Mouse (Mus musculus) right cerebral cortex, postnatal 36 days (tissue): ENCODE measurements at regions not wholly inside any gene's neighbourhood (a gene's known extent, or its start where the extent isn't known, plus 50 kb on each side); places are given as distances from the start of the nearest gene placed in this dataset.

Experiments used
- DNase-seq, 2 experiments: peaks; one replicate each; pipeline ENCODE4 v3.0.0; 2022; ENCODE audit warnings: low spot score in 2 of 2, mixed read lengths in 1 of 2

DNA sequence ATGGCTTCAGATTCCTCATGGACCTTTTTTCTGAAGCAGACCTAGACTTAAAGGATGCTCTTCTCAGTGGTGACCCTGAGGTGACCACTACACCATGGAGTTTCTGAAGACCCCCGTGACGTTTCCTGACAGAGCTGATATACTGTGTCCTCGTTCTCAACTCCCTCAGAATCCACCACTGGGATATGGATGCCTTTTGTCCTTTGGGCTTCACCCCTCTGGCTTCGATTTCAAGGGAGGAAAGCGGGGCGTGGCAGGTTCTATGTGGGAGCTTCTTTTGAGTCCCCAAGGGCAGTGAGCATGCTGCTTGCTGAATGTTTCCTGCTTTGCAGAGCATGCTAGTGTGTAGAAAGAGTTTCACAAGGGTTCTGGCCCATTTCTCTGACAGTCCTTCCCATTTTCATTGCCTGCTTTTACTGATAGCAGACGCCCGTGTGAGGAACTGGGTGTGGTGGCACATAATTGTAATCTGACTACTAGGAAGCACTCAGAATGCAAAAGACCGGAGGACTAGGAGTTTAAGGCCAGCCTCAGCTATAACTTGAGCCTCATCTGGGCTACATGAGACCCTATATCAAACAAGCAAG is 204.0 kb upstream of the Id2 start:
- no peak for DNase-seq

DNA sequence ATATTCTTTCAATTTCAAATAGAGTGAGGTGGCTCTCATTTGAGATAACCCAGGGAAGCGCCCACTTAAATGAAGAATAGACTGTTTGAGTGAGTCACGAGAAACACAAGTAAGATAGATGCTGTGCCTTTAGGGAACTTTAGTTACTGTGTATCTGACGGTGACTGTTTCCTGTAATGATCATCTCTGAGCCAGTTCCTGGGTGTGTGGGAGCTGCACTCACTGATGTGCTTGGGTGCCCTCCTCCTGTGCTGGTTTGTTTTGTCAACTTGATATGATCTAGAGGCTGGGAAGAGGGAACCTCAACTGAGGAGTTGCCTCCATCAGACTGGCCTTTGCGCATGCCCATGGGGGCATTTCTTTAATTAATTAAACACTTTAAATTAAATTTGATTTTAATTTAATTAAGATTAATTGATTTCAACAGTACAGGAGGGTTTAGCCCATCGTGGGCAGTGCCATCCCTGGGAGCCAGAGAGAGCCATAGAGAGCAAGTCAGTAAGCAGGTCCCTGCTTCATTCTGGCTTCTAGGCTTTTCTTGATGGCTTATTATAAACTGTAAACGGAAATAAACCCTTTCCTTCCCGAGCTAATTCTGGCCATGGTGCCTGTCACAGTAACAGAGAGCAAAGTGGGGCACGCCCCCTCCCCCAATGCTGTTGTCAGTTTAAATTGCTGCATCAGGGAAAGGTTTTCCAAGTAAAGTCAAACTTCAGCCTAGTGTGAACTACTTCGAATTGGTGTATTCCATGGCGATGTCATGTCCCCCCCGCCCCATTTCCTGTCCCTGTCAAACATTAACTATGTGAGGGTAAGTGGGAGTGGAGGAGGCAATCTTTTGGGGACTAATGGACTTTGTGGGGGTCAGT is 202.9 kb upstream of the Id2 start:
- no peak for DNase-seq

DNA sequence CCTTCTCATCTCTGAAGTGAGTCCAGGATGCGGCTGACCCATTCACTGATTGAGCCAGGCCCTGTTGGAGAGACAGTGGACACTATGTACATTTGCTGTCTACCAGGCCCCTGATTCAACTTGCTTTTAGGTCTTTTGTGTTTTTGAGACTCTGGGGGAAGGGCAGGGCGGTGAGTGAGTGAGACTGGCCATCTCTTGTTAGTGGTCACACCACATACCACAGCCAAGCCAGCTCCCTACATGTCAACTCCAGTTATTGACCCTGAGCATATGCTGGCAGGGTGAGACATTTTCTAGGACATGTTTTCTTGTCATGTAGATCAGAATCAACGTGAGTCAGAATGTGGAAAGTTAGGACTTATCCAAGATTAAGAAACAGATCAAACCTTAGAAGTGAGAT is 201.8 kb upstream of the Id2 start:
- DNase-seq = no peak

DNA sequence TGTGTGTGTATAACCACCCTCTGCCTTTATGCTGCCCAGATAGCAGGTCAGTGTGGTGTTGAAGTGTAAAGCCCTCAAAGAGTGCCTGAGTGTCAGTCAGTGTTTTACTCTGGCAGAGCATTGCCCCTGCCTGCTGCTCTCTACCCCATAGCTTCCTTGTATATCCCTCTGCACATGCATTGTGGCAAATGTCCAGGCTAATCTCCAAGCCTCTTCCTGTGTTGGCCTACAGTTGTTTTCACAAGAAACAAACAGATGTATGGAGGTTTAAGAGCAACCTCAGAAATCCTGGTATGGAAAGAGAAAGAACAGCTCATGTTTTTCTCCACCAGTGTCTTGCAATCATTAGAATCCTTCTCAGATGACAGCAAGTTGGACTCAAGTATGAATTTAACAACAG is 201.0 kb upstream of the Id2 start:
- DNase-seq = no peak

DNA sequence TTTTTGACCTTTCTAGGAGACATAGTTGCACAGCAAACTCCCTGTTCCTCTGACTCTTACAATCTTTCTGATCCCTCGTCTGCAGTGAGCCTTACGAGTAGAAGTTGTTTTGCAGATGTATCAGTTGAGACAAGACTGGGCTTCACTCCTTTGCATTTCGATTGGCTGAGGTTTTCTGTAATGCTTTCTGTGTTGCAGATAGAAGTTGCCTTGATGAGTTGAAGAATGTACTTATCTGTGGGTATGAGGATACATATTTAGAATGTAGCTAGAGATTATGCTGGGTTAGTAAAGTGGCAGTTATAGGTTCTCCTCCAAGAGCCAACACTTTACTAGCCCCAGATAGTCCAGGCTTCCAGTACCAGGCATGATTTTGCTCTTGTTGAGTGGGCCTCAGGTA is 199.7 kb upstream of the Id2 start:
- no peak for DNase-seq

DNA sequence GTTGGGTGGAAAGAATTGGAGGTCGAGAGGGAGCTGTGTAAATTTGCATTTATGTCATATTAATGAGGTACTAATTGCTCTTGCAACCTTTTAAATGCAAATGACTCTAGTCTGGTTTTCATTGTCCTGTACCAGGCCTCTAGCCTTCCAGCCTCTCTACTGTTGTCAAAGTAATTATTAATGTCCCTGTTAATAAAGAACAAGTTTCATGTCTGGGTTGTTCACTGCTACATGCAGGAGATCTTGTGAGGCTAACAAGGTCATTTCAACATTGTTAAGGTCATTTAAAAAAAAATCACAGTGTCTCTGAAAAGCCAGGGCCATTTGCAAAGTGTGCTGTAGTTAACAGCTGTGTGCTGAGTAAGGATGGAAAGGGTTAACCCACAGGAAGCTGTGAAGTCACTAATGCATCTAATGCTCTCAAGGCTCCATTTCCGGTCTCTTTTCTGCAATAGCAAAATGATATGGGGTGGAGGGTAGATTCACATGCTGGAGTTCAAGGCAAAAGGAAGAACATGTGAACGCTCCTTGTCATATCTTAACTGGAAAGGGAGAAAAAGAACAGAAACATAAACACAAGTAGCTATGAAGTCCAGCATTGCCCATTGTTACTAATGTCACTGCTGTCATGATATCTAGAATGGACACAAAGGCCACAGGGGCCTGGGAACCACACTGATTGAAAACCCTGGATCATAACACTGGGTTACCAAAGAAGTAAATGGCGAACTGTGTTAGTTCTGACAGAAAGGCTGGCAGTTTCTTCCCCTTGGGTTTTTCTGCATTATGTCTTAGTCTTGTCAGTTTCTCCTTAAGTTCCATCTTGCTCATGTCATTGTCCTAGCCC is 197.5 kb upstream of the Id2 start:
- no peak for DNase-seq

- DNase-seq = no peak
Measured at GRCm38 (mm10) chr12:25293470-25294178, 196.7 kb upstream of the Id2 start.

- DNase-seq = no peak
Measured at GRCm38 (mm10) chr12:25289381-25289780, 192.4 kb upstream of the Id2 start.

DNA sequence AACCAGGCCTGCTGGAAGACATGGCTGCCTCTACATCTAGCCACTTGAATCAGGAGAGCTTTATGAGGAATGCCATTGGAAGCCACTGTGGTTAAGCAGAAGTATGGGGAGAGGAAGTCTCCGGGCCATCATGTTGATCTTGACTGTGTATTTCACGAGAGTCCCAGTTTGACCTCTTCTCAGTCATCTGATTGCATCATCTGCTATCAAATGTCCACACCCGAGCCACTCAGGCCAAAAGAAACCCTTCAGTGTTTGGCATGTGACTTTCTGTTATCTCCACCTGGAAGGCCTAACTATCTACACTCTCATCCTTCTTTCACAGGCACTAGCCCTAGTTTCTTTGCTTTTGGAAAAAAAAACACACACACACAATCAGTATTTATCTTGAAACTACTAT is 186.9 kb upstream of the Id2 start:
- no peak for DNase-seq

- DNase-seq = no peak
Measured at GRCm38 (mm10) chr12:25281438-25281837, 184.5 kb upstream of the Id2 start.

DNA sequence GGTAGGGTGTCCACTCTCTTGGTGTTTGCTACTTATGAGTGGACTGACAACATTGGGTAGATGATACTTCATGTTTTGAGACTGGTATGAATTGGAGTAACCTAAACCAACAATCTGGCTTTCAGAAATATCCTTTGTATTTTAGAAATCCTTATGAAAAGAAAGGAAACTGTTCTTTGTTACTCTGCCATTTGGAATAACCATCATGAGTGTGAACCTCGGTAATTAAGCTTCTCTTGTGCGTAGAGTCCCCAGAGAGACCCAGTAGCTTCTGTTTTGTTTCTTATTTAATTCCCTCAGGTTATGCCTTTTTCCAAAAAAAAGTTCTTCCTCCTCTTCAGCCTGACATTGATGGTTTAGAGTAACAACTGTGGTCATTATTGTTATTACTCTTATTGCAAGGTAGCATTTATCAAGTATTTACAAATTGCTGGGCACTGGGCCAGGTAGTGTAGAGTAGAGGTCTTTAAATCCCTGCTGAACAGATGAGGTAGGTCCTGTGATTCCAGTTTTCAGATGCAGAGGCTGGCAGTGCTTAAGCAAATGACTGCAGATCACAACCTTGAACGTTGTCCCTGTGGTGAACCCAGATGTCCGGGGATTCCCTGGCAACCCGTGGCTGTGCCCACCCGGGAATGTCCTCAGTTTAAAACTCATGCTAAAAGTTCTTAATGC is 176.8 kb upstream of the Id2 start:
- no peak for DNase-seq

GRCm38 (mm10) chr12:25272752-25273125 is 175.8 kb upstream of the Id2 start:
- DNase-seq = no peak

- no peak for DNase-seq
Measured at GRCm38 (mm10) chr12:25272114-25272751, 175.3 kb upstream of the Id2 start.

GRCm38 (mm10) chr12:25269878-25270277 is 172.9 kb upstream of the Id2 start:
- DNase-seq = no peak

DNA sequence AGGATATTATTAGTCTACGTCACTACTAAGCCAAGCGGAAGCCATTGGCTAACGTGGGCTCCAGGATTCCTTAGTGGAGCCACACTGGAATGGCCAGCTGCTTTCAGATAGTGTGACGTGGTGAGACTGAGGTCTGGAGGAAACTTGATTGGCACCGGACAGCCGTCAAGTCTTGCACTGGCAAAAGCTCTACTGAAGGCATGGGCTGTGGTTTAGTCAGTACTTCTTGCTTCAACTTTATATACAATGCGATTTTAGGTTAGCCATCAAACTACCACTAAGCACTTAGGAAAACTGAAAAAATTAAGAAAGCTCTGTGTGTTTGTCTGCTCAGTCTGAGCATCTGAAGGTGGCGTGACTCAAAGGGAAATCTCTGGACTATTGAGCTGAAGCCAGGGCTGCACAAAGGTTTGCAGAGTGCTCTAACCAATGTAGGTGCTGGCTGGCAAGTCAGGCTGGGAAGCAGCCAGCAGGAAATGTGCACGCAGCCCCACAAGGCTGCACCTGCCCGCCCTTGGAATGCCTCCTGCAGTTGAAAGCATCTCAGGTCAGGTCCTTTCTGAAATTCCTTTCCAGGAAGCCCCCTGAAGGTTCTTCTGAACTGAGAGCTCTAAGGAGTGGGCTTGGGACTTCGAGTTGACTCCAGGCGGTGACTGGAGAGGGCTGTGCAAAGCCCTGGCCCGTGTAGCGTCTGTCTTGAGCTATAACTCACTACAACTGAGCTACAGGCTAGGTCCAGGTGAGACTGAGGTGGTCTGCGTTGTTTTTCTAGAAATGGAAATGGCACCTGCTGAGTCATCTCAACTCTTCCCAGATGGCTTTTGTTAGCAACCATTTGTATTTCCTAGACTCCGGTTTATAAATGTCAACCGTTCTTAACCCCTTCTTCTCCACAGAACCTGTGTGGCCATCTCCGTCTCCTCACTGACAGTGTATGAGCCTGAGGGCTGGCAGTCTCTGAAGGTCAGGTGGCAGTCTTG is 172.2 kb upstream of the Id2 start:
- DNase-seq = no peak

- no peak for DNase-seq
Measured at GRCm38 (mm10) chr12:25268323-25268722, 171.4 kb upstream of the Id2 start.

DNA sequence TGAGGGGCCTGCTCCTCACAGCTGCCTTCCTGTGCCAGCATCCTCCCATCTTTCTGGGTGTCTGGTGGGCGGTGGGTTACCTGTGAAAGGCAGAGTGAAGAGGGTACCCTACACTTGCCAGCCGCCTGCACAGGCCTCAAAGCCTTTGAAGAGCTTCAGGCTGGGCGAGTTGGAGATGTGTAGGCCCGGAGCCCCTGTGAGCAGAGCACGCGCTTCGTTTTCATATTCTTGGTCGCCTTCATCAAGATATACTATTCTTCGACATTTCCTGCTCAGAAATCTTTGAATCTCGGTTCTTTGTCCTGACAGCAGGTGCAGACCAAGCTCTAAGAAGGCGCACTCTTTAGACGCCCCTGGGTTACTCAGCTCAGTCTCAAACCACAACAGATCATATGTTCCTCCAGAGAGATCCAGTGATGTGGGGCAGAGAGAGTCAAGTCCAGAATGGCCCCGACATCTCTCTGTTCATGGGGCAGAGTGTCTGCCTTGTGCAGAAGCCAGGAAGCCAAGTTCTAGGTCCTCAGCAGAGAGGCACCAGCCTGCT is 170.7 kb upstream of the Id2 start:
- no peak for DNase-seq

GRCm38 (mm10) chr12:25266701-25267571 is 170.0 kb upstream of the Id2 start:
- DNase-seq = no peak
